Mouse (Mus musculus): ENCODE data around the gene Hcar2.

DNA sequence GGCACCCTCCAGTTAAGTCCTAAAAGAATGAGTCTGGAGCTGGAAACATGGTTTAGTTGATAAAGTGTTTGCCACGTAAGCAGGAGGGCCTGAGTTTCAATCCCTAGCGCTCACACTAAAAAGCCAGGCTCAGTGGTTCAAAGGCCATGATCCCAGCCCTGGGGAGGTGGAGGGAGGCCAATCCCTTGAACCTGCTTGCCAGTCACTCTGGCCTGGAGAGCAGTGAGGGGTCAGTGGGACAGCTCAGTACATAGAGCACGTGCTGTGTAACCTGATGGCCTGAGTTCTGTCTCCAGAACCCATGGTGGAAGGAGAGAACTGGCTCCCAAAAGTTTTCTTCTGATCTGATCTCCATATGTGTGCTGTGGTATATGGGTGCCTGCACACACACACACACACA, 30.5 kb downstream of the Hcar2 start:
- no peak for TF ChIP-seq POLR2A (IDR thresholded peaks at IDR 0.05; ENCODE audit: borderline replicate concordance, extremely low read depth, insufficient read depth, insufficient read length, poor library complexity, severe bottlenecking)
- no peak for TF ChIP-seq CTCF (IDR thresholded peaks at IDR 0.05; ENCODE audit: borderline replicate concordance, extremely low read depth, insufficient read depth, insufficient read length)
